Mouse (Mus musculus): ENCODE data around the gene Epn3.

- TF ChIP-seq POLR2A (IDR thresholded peaks at IDR 0.05; ENCODE audit: low read depth, low read length) (no peak), CTCF (IDR thresholded peaks at IDR 0.05; ENCODE audit: borderline replicate concordance, insufficient read depth, low read length) (no peak)
Observed at GRCm38 (mm10) chr11:94472585-94472915, 27.2 kb downstream of the Epn3 start.

Data from embryonic fibroblast, embryonic 13.5 days (primary cell).